Mouse (Mus musculus) heart, adult 2 months (tissue): ENCODE data around the gene Syn3. TPM values are rescaled to one million over a fixed set of nuclear protein-coding genes. Genes with fewer than 3 reads are reported as not detected.

ENCODE experiments used
- DNase-seq, 2 experiments: peaks; one replicate each; pipeline ENCODE4 v3.0.0; 2021
- H3K27ac ChIP-seq: fragments of 200-600 bp; 2 replicates; pipeline ENCODE4 v1.8.1; 2022
- H3K27me3 ChIP-seq: fragments of 200-500 bp; 2 replicates; pipeline ENCODE4 v1.6.1; 2012; ENCODE audit warnings: mild to moderate bottlenecking, low read length, inconsistent platforms, mixed read lengths; ENCODE audit not compliant: control insufficient read depth, insufficient read depth
- H3K36me3 ChIP-seq: fragments of 200-500 bp; 2 replicates; pipeline ENCODE4 v1.6.1; 2012; ENCODE audit warnings: low read length, inconsistent platforms; ENCODE audit not compliant: control insufficient read depth, insufficient read depth
- H3K4me1 ChIP-seq: fragments of 200-500 bp; 2 replicates; pipeline ENCODE4 v1.6.1; 2011; ENCODE audit warnings: low read length; ENCODE audit not compliant: control insufficient read depth, insufficient read depth
- H3K4me3 ChIP-seq: fragments of 200-600 bp; 2 replicates; pipeline ENCODE4 v1.8.1; 2022
- H3K79me2 ChIP-seq: fragments of 200-500 bp; replicated peaks from 2 replicates; pipeline ENCODE4 v1.6.1; 2012; ENCODE audit warnings: mild to moderate bottlenecking, inconsistent platforms, low read length, moderate library complexity, mixed read lengths; ENCODE audit not compliant: control insufficient read depth, insufficient read depth
- H3K9ac ChIP-seq: fragments of 200-500 bp; 2 replicates; pipeline ENCODE4 v1.6.1; 2012; ENCODE audit warnings: low read depth, mild to moderate bottlenecking, control low read depth, inconsistent platforms, low read length, mixed read lengths
- CTCF ChIP-seq: fragments of 200-600 bp; IDR thresholded peaks from 2 replicates; pipeline ENCODE4 v1.8.1; 2022; ENCODE audit warnings: antibody characterized with exemption, mild to moderate bottlenecking, moderate library complexity
- EP300 ChIP-seq: fragments of 200-500 bp; IDR thresholded peaks from 2 replicates; pipeline ENCODE4 v1.6.1; 2011; ENCODE audit warnings: low read depth, low read length, control low read depth; ENCODE audit not compliant: insufficient read depth
- POLR2A ChIP-seq: fragments of 200-500 bp; IDR thresholded peaks from 2 replicates; pipeline ENCODE4 v1.6.1; 2011; ENCODE audit warnings: mild to moderate bottlenecking, low read depth, low read length, control low read depth; ENCODE audit not compliant: insufficient read depth
- WGBS: fragments of 180-500 bp; shearing (Covaris S2); methylation state at CpG from one replicate; pipeline ENCODE4 v1.1.7; 2018; 5-methylcytosine and 5-hydroxymethylcytosine counted together
- intact Hi-C: fragments of 180-260 bp; cut with DNase I; formaldehyde crosslinking; loops from one replicate; pipeline ENCODE4 v1.15.1; 2025
- polyA plus RNA-seq: library from polyadenylated mRNA; depleted of rRNA; stranded (reverse); fragments of >200 nt; gene quantifications from 2 replicates; pipeline ENCODE4 v1.2.3, GENCODE M21; 2012
- total RNA-seq, 2 experiments: library from RNA; stranded (reverse); gene quantifications; 2 replicates each; pipeline ENCODE4 v1.2.3; 2021

Syn3 gene
- total and polyA plus RNA-seq, 3 experiments, result 0.31 to 0.75 (median 0.41) TPM

DNA sequence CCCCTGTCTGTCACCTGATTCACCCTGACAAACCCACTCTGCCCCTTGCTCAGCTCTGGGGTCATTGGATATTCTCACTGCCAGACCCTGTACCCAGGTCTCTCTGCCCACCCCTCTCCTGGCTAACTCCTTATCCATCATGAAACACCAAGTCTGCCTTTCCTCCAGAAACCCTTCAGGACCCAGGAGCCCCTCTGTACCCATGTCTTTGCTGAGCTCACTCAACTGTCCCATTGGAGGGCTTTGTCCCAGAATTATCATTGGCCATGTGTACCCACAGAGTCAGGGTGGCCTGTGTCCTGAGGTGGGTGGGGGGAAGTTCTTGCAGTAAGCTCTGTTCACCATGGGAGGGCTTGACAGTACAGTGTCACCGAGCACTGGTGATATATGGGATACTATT lies 433.0 kb downstream of the Syn3 start:
- no peak for TF ChIP-seq POLR2A
- no peak for TF ChIP-seq EP300
- TF ChIP-seq CTCF, result no peak

GRCm38 (mm10) chr10:86064937-86065336 lies 433.8 kb downstream of the Syn3 start:
- WGBS, result 7% methylated on average over 4 of the region's 4 CpGs
- intact Hi-C loops, result loop anchor here (1.0 to 5.0 kb wide), 5 partner anchors 44 to 398 kb away; partner anchors contain the start of gene Fbxo7
- H3K27ac ChIP-seq, result peak overlapping the region; percentile 49

More for the DNA sequence above, 433.0 kb downstream of the Syn3 start:
- H3K9ac ChIP-seq, result no peak overlapping the region
- DNase-seq, result no peak
- 93% methylated on average over 1 of the region's 1 CpGs for WGBS
- no peaks in the 10 kb centered on the region for H3K27me3 ChIP-seq
- intact Hi-C loops, result loop anchor here (1.0 to 5.0 kb wide), 5 partner anchors 45 to 398 kb away; partner anchors contain the start of gene Fbxo7
- H3K4me3 ChIP-seq, result no peak overlapping the region
- H3K79me2 ChIP-seq, result no peaks in the 10 kb centered on the region
- H3K27ac ChIP-seq, result peak overlapping the region; percentile 49
- no peaks in the 10 kb centered on the region for H3K36me3 ChIP-seq
- H3K4me1 ChIP-seq, result peaks cover 8% of the 10 kb centered on the region

DNA sequence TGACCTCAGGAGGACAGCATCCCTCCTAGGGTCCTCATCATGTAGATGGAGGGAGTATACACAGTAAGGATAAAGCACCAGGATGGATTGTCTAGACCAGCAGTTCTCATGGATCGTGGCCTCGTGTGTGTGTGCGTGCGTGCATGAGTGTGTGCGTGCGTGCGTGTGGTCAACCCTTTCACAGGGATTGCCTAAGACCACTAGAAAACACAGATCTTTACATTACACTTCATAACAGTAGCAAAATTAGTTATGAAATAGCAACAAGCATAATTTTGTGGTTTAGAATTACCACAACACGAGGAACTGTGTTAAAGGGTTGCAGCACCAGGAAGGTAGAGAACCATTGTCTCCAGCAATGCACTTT lies 435.7 kb downstream of the Syn3 start:
- Histone ChIP-seq H3K27ac (no peak overlapping the region), H3K4me3 (no peak overlapping the region), H3K36me3 (no peaks in the 10 kb centered on the region), H3K27me3 (no peaks in the 10 kb centered on the region), H3K4me1 (peaks cover 8% of the 10 kb centered on the region), H3K9ac (no peak overlapping the region), H3K79me2 (no peaks in the 10 kb centered on the region)
- intact Hi-C loops, result no loop called here
- DNase-seq, result no peak
- TF ChIP-seq CTCF (no peak), EP300 (no peak), POLR2A (no peak)
- 90% methylated on average over 8 of the region's 8 CpGs for WGBS

More at GRCm38 (mm10) chr10:86064937-86065336, 433.8 kb downstream of the Syn3 start:
- Histone ChIP-seq H3K79me2 (no peaks in the 10 kb centered on the region), H3K4me3 (no peak overlapping the region), H3K9ac (no peak overlapping the region), H3K36me3 (no peaks in the 10 kb centered on the region), H3K27me3 (no peaks in the 10 kb centered on the region), H3K4me1 (peaks cover 8% of the 10 kb centered on the region)
- TF ChIP-seq CTCF (peak; percentile 92), POLR2A (peak; percentile 46; the same call in 1 of the 2 replicates), EP300 (peak; percentile 100)
- peak; percentile 76 to 87 for DNase-seq

DNA sequence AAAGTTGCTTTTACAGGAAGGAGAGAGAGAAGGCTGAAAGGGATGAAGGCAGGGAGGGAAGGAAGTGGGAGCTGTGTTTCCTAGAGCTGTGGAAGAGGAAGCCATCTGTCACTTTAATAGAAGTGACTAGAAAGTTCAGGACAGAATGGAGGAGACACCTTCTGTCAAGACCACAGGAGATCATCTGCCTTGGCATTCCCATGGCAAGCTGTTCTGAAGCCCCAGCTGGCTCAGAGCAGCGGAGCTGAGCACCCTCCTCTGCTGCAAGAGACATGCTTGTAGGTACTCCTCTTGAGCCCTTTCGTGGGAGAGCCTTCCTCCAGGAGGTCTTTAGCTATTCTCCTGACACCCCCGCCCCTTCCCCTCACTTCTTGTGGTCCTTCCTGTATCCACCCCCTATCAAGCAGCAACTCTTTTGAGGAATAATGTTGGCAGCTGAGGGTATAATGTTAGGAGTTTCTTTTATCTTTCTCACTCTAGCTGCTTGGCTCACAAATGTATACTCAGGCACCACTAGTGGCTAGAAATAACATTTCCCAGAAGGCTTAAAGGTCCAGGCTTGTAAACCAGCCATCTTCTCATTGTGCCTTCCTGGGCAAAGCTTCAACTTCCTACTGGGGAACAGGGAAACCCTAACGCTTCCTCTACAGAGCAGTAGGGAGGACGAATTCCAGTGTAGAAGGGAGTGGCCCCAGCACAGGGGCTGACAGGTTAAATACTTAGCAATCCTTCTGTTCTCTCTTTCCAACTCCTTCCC lies 436.3 kb downstream of the Syn3 start:
- 38% methylated on average over 5 of the region's 5 CpGs for WGBS
- Histone ChIP-seq H3K4me3 (no peak overlapping the region), H3K27ac (no peak overlapping the region), H3K79me2 (no peaks in the 10 kb centered on the region), H3K4me1 (peaks cover 8% of the 10 kb centered on the region), H3K9ac (no peak overlapping the region), H3K36me3 (no peaks in the 10 kb centered on the region), H3K27me3 (no peaks in the 10 kb centered on the region)
- TF ChIP-seq POLR2A, result no peak
- no peak for DNase-seq
- intact Hi-C loops, result no loop called here

DNA sequence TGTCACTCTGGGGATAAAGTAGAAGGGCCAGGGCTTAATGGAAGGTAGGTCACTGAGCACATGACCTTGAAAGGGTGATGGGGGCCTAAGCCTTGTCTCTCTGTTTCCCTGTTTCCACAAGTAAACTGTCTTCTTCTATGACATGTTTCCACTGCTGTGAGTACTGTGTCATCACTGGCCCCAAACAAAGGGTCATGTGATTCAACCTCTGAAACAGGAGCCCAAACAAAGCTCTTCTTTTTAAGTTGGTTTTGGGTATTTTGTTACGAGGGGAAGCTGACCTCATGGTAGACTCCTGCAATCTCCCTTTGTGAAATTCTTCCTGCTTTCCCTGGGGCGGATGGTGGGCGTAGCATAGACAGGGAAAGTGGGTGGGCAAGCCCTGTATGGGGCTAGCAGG lies 438.4 kb downstream of the Syn3 start:
- no peak for TF ChIP-seq CTCF
- intact Hi-C loops, result no loop called here
- Histone ChIP-seq H3K9ac (no peak overlapping the region), H3K4me3 (no peak overlapping the region), H3K36me3 (no peaks in the 10 kb centered on the region), H3K4me1 (peaks cover 7% of the 10 kb centered on the region), H3K79me2 (no peaks in the 10 kb centered on the region), H3K27ac (no peak overlapping the region), H3K27me3 (no peaks in the 10 kb centered on the region)
- DNase-seq, result no peak
- 57% methylated on average over 3 of the region's 3 CpGs for WGBS

DNA sequence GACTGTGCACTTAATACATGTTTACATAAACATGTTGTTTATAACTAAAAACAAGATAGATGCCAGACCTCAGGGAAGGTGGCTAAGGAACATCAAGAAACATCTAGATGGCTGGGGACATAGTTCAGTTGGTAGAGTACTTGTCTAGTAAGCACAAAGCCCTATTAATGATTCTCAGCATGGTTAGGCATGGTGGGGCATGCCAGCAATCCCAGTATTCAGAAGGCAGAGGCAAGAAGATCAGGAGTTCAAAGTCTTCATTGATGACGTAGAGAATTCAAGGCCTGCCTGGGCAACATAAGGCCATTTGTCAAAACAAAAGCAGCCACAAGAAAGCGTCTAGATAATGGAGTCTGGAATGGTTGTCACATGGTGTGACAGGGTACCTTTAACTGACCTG lies 441.0 kb downstream of the Syn3 start:
- no peak overlapping the region for H3K4me3 ChIP-seq
- H3K9ac ChIP-seq, result no peak overlapping the region
- H3K36me3 ChIP-seq, result no peaks in the 10 kb centered on the region
- no peak for DNase-seq
- H3K27me3 ChIP-seq, result no peaks in the 10 kb centered on the region
- no peak overlapping the region for H3K27ac ChIP-seq
- H3K4me1 ChIP-seq, result peaks cover 2% of the 10 kb centered on the region; the same call in 1 of the 2 replicates
- intact Hi-C loops, result no loop called here
- TF ChIP-seq POLR2A, result no peak
- TF ChIP-seq EP300, result no peak
- no peak for TF ChIP-seq CTCF
- H3K79me2 ChIP-seq, result no peaks in the 10 kb centered on the region
- 79% methylated on average over 2 of the region's 2 CpGs for WGBS
